8 mouse cellular contexts compared by ENCODE assay signal in the genomic region with DNA sequence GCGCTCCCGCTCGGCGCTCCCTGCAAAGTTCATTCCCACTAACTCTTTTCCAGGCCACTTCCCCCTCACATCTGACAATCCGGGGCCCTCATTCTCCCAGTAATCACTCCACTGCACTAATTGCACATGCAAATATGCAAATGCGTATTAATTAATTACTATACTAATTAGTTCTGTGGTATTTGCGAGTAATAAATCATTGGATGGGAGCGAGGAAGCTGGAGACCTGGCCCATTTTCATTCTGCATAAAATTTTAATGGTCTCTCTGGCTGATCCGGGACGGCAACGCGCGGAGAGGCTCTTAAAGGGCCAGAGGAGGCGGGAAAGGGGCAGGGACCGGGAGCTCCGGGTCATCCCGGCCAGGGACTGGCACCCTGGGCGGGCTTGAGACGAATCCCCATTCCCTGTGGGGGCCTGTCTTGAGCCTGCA. TPM values are rescaled to one million over a fixed set of nuclear protein-coding genes. Genes with fewer than 3 reads are reported as not detected.
A peak's percentile ranks its signal among the peaks of the same experiment; 100 is the strongest.
DNase-seq lines count a peak whose midpoint lies in the region; ATAC-seq and TF ChIP-seq lines count a peak whose summit lies in the region.

No protein-coding gene starts in this region.

- ATAC-seq in kidney, embryonic 15.5 days (replicated peaks; ENCODE audit: low FRiP score): no peak
- ATAC-seq in intestine, embryonic 14.5 days (replicated peaks; ENCODE audit: low FRiP score, low TSS enrichment, low read depth): no peak
- ATAC-seq in midbrain, postnatal 0 days (ENCODE audit: low FRiP score): no peak
- no peak for ATAC-seq in CD4-positive, CD25-positive, alpha-beta regulatory T cell, adult 4 months

- H3K9ac ChIP-seq in kidney, embryonic 15.5 days: peak overlapping the region; percentile 21
- H3K9ac ChIP-seq in intestine, embryonic 14.5 days (ENCODE audit: low read length): peak overlapping the region; percentile 29; the same call in 1 of the 2 replicates
- peak overlapping the region; percentile 65 for H3K9ac ChIP-seq in midbrain, postnatal 0 days (replicated peaks; ENCODE audit: low read length, poor library complexity, severe bottlenecking)

- TF ChIP-seq CTCF in midbrain, postnatal 0 days (IDR thresholded peaks at IDR 0.05): no peak

- WGBS in kidney, embryonic 15.5 days: under 1% methylated on average over 19 of the region's 19 CpGs
- WGBS in intestine, embryonic 14.5 days: under 1% methylated on average over 19 of the region's 19 CpGs
- 2% methylated on average over 19 of the region's 19 CpGs for WGBS in midbrain, postnatal 0 days

- H3K27ac ChIP-seq in kidney, embryonic 15.5 days: no peak overlapping the region
- no peak overlapping the region for H3K27ac ChIP-seq in intestine, embryonic 14.5 days (ENCODE audit: low read depth)
- no peak overlapping the region for H3K27ac ChIP-seq in midbrain, postnatal 0 days (ENCODE audit: low read depth, low read length)

- DNase-seq in kidney, adult 11 months: no peak
- peak; percentile 69 to 75 for DNase-seq in cerebellum, postnatal 10 days
- no peak for DNase-seq in intestine, embryonic 14.5 days (ENCODE audit: low spot score)
- peak; percentile 57 for DNase-seq in midbrain, postnatal 0 days (ENCODE audit: low spot score)
- no peak for DNase-seq in thymus, postnatal 4 days
- no peak for DNase-seq in ovary, adult 18-20 months (ENCODE audit: low spot score)

- peaks cover 45% of the 10 kb centered on the region for H3K4me1 ChIP-seq in kidney, embryonic 15.5 days
- H3K4me1 ChIP-seq in intestine, embryonic 14.5 days (replicated peaks; ENCODE audit: control insufficient read depth, insufficient read depth, low read length): peaks cover 16% of the 10 kb centered on the region
- 0 out of 2 replicates have a peak, but pooled peaks cover 3% of the 10 kb centered on the region for H3K4me1 ChIP-seq in midbrain, postnatal 0 days (ENCODE audit: insufficient read depth, low read length)

- H3K36me3 ChIP-seq in kidney, embryonic 15.5 days: no peaks in the 10 kb centered on the region
- no peaks in the 10 kb centered on the region for H3K36me3 ChIP-seq in intestine, embryonic 14.5 days (ENCODE audit: control insufficient read depth, insufficient read depth, low read length)
- no peaks in the 10 kb centered on the region for H3K36me3 ChIP-seq in midbrain, postnatal 0 days (ENCODE audit: insufficient read depth, low read length)

- H3K4me3 ChIP-seq in kidney, embryonic 15.5 days (replicated peaks): peak overlapping the region; percentile 52
- H3K4me3 ChIP-seq in intestine, embryonic 14.5 days (ENCODE audit: low read depth, low read length): peak overlapping the region; percentile 47
- H3K4me3 ChIP-seq in midbrain, postnatal 0 days (ENCODE audit: low read depth, low read length): peak overlapping the region; percentile 56

- H3K27me3 ChIP-seq in kidney, embryonic 15.5 days: peaks cover 85% of the 10 kb centered on the region
- peaks cover 81% of the 10 kb centered on the region for H3K27me3 ChIP-seq in intestine, embryonic 14.5 days (replicated peaks; ENCODE audit: control insufficient read depth, insufficient read depth, low read length)
- H3K27me3 ChIP-seq in midbrain, postnatal 0 days (ENCODE audit: insufficient read depth, low read length): peaks cover 67% of the 10 kb centered on the region

- H3K4me2 ChIP-seq in kidney, embryonic 15.5 days: peak overlapping the region; percentile 92
- peak overlapping the region; percentile 91 for H3K4me2 ChIP-seq in intestine, embryonic 14.5 days (ENCODE audit: low read length)
- peak overlapping the region; percentile 97 for H3K4me2 ChIP-seq in midbrain, postnatal 0 days (ENCODE audit: low read depth, low read length, poor library complexity, severe bottlenecking)

- no peaks in the 10 kb centered on the region for H3K9me3 ChIP-seq in kidney, embryonic 15.5 days (replicated peaks)
- H3K9me3 ChIP-seq in intestine, embryonic 14.5 days (ENCODE audit: control insufficient read depth, low read length): no peaks in the 10 kb centered on the region
- no peaks in the 10 kb centered on the region for H3K9me3 ChIP-seq in midbrain, postnatal 0 days (ENCODE audit: low read length)

RNA-seq across cellular contexts. Expression of a gene that starts 9.1 kb away (rescaled TPM):
- polyA plus RNA-seq in kidney, embryonic 15.5 days (2015; fragmentation: Nextera tagmentation; extraction: Ambion mirVana): 2.8 and 6.8 TPM in 2 replicates
- 21.4 and 22.6 TPM in 2 replicates for polyA plus RNA-seq in intestine, embryonic 14.5 days (2014; fragmentation: Nextera tagmentation; extraction: Ambion mirVana)
- total RNA-seq in midbrain, postnatal 0 days (2014; rRNA removed): 1.8 and 5.0 TPM in 2 replicates
- 4.2 and 5.3 TPM in 2 replicates for polyA plus RNA-seq in midbrain, postnatal 0 days (2015; fragmentation: Nextera tagmentation; extraction: Ambion mirVana)
- polyA plus RNA-seq in CD4-positive, CD25-positive, alpha-beta regulatory T cell, adult 4 months (2017; shearing (Covaris generic)): not detected

RNA-seq across cellular contexts. Expression of a gene that starts 9.6 kb away (rescaled TPM):
- polyA plus RNA-seq in kidney, embryonic 15.5 days (2015; fragmentation: Nextera tagmentation; extraction: Ambion mirVana): not detected in 2 replicates
- 0.05 and 0.07 TPM in 2 replicates for polyA plus RNA-seq in intestine, embryonic 14.5 days (2014; fragmentation: Nextera tagmentation; extraction: Ambion mirVana)
- total RNA-seq in midbrain, postnatal 0 days (2014; rRNA removed): 11.6 and 24.4 TPM in 2 replicates
- 2.1 and 3.3 TPM in 2 replicates for polyA plus RNA-seq in midbrain, postnatal 0 days (2015; fragmentation: Nextera tagmentation; extraction: Ambion mirVana)
- polyA plus RNA-seq in CD4-positive, CD25-positive, alpha-beta regulatory T cell, adult 4 months (2017; shearing (Covaris generic)): not detected

RNA-seq across cellular contexts. Expression of a gene that starts 19.1 kb away (rescaled TPM):
- polyA plus RNA-seq in kidney, embryonic 15.5 days (2015; fragmentation: Nextera tagmentation; extraction: Ambion mirVana): 46.4 and 53.1 TPM in 2 replicates
- 40.5 and 44.8 TPM in 2 replicates for polyA plus RNA-seq in intestine, embryonic 14.5 days (2014; fragmentation: Nextera tagmentation; extraction: Ambion mirVana)
- 31.2 and 56.1 TPM in 2 replicates for total RNA-seq in midbrain, postnatal 0 days (2014; rRNA removed)
- polyA plus RNA-seq in midbrain, postnatal 0 days (2015; fragmentation: Nextera tagmentation; extraction: Ambion mirVana): 23.8 and 28.2 TPM in 2 replicates
- polyA plus RNA-seq in CD4-positive, CD25-positive, alpha-beta regulatory T cell, adult 4 months (2017; shearing (Covaris generic)): 10 to 100 TPM; 41.2 to 63.9 TPM

RNA-seq across cellular contexts. Expression of a gene that starts 44.5 kb away (rescaled TPM):
- polyA plus RNA-seq in kidney, embryonic 15.5 days (2015; fragmentation: Nextera tagmentation; extraction: Ambion mirVana): 2.5 and 3.5 TPM in 2 replicates
- not detected in 2 replicates for polyA plus RNA-seq in intestine, embryonic 14.5 days (2014; fragmentation: Nextera tagmentation; extraction: Ambion mirVana)
- not detected in 2 replicates for total RNA-seq in midbrain, postnatal 0 days (2014; rRNA removed)
- polyA plus RNA-seq in midbrain, postnatal 0 days (2015; fragmentation: Nextera tagmentation; extraction: Ambion mirVana): not detected in 2 replicates
- not detected for polyA plus RNA-seq in CD4-positive, CD25-positive, alpha-beta regulatory T cell, adult 4 months (2017; shearing (Covaris generic))

RNA-seq across cellular contexts. Expression of a gene that starts 47.2 kb away (rescaled TPM):
- polyA plus RNA-seq in kidney, embryonic 15.5 days (2015; fragmentation: Nextera tagmentation; extraction: Ambion mirVana): 2.7 and 3.8 TPM in 2 replicates
- not detected in 2 replicates for polyA plus RNA-seq in intestine, embryonic 14.5 days (2014; fragmentation: Nextera tagmentation; extraction: Ambion mirVana)
- 1.1 and 4.3 TPM in 2 replicates for total RNA-seq in midbrain, postnatal 0 days (2014; rRNA removed)
- polyA plus RNA-seq in midbrain, postnatal 0 days (2015; fragmentation: Nextera tagmentation; extraction: Ambion mirVana): 3.4 and 3.9 TPM in 2 replicates
- not detected for polyA plus RNA-seq in CD4-positive, CD25-positive, alpha-beta regulatory T cell, adult 4 months (2017; shearing (Covaris generic))

Comparison
In these comparisons a context has a peak if more than half of its experiments do, and no peak if none do; other contexts are left out.
1. DNase-seq: peak in cerebellum, postnatal 10 days (2 of 2) and midbrain, postnatal 0 days (single experiment); none in kidney, adult 11 months (single experiment), intestine, embryonic 14.5 days (single experiment), thymus, postnatal 4 days (single experiment) and ovary, adult 18-20 months (single experiment).
2. Peak in every context shown above with its lines, with median percentiles within 50 percentile points of each other: H3K4me2 ChIP-seq, H3K4me3 ChIP-seq and H3K9ac ChIP-seq.